Mouse (Mus musculus) left cerebral cortex, postnatal 36 days (tissue): ENCODE measurements around the gene Gm16427. TPM values are rescaled to one million over a fixed set of nuclear protein-coding genes. Genes with fewer than 3 reads are reported as not detected.
"Not testable (repeated sequence)": the region's sequence is repeated elsewhere in the genome, so short reads cannot be mapped to it uniquely, and the experiment has no call there.

Experiments used
- DNase-seq, 2 experiments: peaks; one replicate each; pipeline ENCODE4 v3.0.0; 2021 to 2022; ENCODE audit warnings: low spot score in 2 of 2, mixed read lengths in 1 of 2
- intact Hi-C: fragments of 180-260 bp; cut with DNase I; formaldehyde crosslinking; loops from one replicate; pipeline ENCODE4 v1.15.1; 2025
- total RNA-seq, 2 experiments: library from RNA; stranded (reverse); gene quantifications; 2 replicates each; pipeline ENCODE4 v1.2.3; 2021

The Gm16427 gene
- not detected for total RNA-seq

GRCm38 (mm10) chr5:93540100-93540499 lies at the start of gene Gm16427:
Gm16427 (minus strand) TSS chr5:93540200.
- intact Hi-C loops, DNase-seq: not testable (repeated sequence)

Other genes with a start within 250 kb of the Gm16427 start
- not detected for gene C87414, start 131.4 kb upstream of the Gm16427 start, total RNA-seq